Mouse (Mus musculus): Measurements from ENCODE around the gene Foxn1.

Foxn1 gene

GRCm38 (mm10) chr11:78400936-78401335 lies 14.6 kb upstream of the Foxn1 start:
- no peak for DNase-seq (ENCODE audit: low read depth, low spot score)

GRCm38 (mm10) chr11:78399680-78400079 lies 13.3 kb upstream of the Foxn1 start:
- DNase-seq (ENCODE audit: low read depth, low spot score), result no peak

- DNase-seq (ENCODE audit: low read depth, low spot score), result no peak
Observed at GRCm38 (mm10) chr11:78398212-78398611, 11.9 kb upstream of the Foxn1 start.

- no peak for DNase-seq (ENCODE audit: low read depth, low spot score)
Observed at GRCm38 (mm10) chr11:78397397-78397796, 11.0 kb upstream of the Foxn1 start.

GRCm38 (mm10) chr11:78396950-78397349 lies 10.6 kb upstream of the Foxn1 start:
- DNase-seq (ENCODE audit: low read depth, low spot score), result no peak

- no peak for DNase-seq (ENCODE audit: low read depth, low spot score)
Observed at GRCm38 (mm10) chr11:78392728-78393127, 6.4 kb upstream of the Foxn1 start.

- no peak for DNase-seq (ENCODE audit: low read depth, low spot score)
Observed at GRCm38 (mm10) chr11:78385776-78386175, 582 bp downstream of the Foxn1 start.

GRCm38 (mm10) chr11:78382701-78383100 lies 3.7 kb downstream of the Foxn1 start:
- DNase-seq (ENCODE audit: low read depth, low spot score), result no peak

GRCm38 (mm10) chr11:78382286-78382685 lies 4.1 kb downstream of the Foxn1 start:
- DNase-seq (ENCODE audit: low read depth, low spot score), result no peak

GRCm38 (mm10) chr11:78380996-78381395 lies 5.4 kb downstream of the Foxn1 start:
- DNase-seq (ENCODE audit: low read depth, low spot score), result no peak

GRCm38 (mm10) chr11:78380351-78380750 lies 6.0 kb downstream of the Foxn1 start:
- DNase-seq (ENCODE audit: low read depth, low spot score), result no peak

- no peak for DNase-seq (ENCODE audit: low read depth, low spot score)
Observed at GRCm38 (mm10) chr11:78377549-78378159, 8.7 kb downstream of the Foxn1 start.

GRCm38 (mm10) chr11:78374147-78374546 lies 12.2 kb downstream of the Foxn1 start:
- DNase-seq (ENCODE audit: low read depth, low spot score), result no peak

- no peak for DNase-seq (ENCODE audit: low read depth, low spot score)
Observed at GRCm38 (mm10) chr11:78372610-78373009, 13.7 kb downstream of the Foxn1 start.

GRCm38 (mm10) chr11:78372166-78372565 lies 14.2 kb downstream of the Foxn1 start:
- no peak for DNase-seq (ENCODE audit: low read depth, low spot score)

GRCm38 (mm10) chr11:78371711-78372110 lies 14.6 kb downstream of the Foxn1 start:
- no peak for DNase-seq (ENCODE audit: low read depth, low spot score)

GRCm38 (mm10) chr11:78370389-78370788 lies 16.0 kb downstream of the Foxn1 start:
- DNase-seq (ENCODE audit: low read depth, low spot score), result no peak

- DNase-seq (ENCODE audit: low read depth, low spot score), result no peak
Observed at GRCm38 (mm10) chr11:78367456-78368225, 18.7 kb downstream of the Foxn1 start.

- DNase-seq (ENCODE audit: low read depth, low spot score), result no peak
Observed at GRCm38 (mm10) chr11:78364103-78364502, 22.3 kb downstream of the Foxn1 start.

GRCm38 (mm10) chr11:78363309-78364007 lies 22.9 kb downstream of the Foxn1 start:
- no peak for DNase-seq (ENCODE audit: low read depth, low spot score)

GRCm38 (mm10) chr11:78360789-78361131 lies 25.6 kb downstream of the Foxn1 start:
- DNase-seq (ENCODE audit: low read depth, low spot score), result no peak

GRCm38 (mm10) chr11:78360125-78360788 lies 26.1 kb downstream of the Foxn1 start:
- DNase-seq (ENCODE audit: low read depth, low spot score), result peak; percentile 57
